Mouse (Mus musculus): ENCODE results near the gene Cyp2s1.
A peak's percentile ranks its signal among the peaks of the same experiment; 100 is the strongest.

Gene Cyp2s1

DNA sequence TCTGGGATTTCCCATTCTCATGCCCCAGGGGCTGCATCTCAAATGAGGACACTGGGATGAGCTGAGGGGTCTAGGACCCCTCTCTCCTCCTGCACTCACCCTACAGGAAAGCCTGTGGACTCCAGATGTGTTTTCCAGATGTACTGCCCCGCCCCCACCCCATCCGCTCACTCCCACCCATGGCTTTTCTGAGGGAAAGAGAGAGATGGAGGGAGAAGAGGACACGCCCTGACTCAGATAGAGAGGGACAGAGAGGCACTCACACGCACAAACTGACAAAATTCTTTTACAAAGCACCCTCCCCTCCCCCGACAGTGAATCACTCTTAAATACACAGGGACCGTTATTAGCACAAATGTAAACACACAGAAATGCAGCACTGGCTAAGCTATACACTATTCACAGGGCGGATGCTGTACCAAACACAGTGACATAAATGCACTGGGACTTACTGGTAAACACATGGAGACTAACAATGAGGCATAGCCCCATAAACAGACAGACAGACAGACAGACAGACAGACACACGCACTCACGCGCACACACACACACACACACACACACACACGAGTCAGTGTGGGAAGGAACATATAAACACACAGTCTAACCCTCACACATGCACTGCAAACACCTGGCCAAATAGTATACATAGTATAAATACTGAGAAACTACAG, 34.6 kb downstream of the Cyp2s1 start:
- DNase-seq (ENCODE audit: low read depth in 1 of 2, low spot score in 2 of 2): no peak

DNA sequence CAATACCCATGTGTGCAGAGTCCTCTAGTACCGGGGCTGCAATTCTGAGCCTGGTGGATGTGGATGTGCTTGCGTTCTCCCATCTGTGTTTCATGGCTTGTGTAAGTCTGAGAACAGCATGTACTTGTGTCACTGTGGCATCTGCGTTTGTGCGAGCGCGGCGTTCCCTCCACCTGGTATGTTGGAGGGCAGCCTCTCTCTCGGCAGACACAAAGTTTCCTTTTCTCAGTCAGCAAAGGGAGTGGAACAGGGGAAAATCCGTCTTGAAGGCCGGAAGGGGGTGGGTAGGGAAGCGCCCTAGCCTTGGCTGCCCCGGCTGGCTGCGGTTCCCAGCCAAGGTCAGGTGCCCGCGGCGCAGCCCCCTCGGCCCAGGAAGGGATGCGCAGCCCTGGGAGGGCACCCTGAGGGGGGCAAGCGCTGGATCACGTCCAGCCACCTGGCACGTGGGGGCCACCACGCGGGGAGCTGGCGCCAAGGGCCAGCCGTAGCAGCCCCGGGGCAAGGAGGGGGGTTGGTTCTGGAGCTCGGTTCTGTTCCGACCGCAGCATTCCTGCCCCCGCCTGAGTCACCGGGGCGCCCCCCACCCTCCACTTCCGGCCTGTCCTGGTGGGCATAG, 35.3 kb downstream of the Cyp2s1 start:
- no peak for DNase-seq (ENCODE audit: low read depth in 1 of 2, low spot score in 2 of 2)

DNA sequence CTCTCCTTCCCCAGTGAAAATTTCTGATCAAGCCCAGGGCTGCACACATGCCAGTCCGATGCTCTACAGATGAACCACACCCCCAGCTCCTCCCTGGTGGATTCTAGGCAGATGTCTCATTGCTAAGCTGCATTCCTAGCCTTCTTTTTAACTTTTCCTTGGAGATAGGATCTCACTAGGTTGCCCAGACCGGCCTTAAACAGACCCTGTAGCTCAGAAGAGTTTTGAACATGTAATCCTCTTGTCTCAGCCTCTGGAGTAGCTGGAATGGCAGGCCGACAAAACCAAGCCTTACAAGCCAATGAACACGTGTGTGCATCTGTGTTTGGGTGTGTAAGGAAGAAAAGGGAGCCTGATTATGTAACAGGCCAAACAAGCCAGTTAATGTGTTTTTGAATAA, 36.0 kb downstream of the Cyp2s1 start:
- no peak for DNase-seq (ENCODE audit: low read depth in 1 of 2, low spot score in 2 of 2)

DNA sequence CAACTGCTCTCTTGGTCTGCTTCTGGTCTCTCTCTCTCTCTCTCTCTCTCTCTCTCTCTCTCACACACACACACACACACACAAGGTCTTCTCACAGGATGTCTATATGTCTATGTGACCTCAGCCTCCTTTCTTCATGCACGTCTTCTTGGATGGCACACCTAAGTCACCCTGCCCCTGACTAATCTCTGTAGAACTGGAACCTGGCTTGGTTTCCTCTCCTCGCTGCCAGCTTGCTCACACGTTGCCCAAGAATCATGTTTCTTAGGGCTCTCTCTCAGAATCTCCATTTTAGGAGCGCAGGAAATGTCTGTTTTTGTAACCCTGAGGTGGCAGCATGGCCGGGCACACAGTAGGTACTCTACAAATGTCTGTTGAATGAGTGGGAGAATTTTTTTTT, 36.7 kb downstream of the Cyp2s1 start:
- no peak for DNase-seq (ENCODE audit: low read depth in 1 of 2, low spot score in 2 of 2)

DNA sequence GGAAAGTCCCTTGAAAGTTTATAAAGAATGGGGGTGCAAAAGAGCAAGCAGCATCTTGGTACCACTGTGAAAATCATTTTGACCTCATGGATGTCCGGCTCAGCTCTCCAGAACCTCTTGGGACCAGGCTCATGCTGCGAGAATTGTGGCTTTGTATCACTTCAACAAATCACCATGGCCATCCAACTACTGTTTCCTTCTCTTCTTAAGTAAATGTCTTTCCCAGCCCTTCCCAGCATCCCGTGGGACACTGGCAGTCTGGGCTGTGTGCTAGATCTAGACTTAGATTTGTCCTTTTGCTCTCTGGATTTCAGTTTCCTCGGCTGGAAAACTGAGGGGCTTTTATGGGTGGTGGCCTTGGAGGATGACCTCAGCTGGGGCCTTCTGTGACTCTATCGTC, 48.5 kb downstream of the Cyp2s1 start:
- no peak for DNase-seq (ENCODE audit: low read depth in 1 of 2, low spot score in 2 of 2)

DNA sequence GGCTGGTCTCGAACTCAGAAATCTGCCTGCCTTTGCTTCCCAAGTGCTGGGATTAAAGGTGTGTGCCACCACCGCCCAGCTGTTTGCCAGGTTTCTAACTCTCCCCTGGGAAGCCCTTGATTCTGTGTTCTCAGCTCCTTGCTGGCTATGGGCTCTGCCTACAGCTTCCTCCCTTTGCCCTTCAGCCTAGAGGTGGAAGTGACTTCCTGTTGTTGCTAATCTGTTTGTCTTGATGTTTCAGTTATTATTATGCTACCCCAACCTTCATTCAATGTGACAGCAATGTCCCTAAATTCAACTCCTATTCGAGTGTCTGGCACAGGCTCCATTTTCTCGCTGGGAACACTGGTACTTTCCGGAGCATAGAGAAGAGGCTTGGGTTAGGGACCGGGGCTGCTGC, 50.6 kb downstream of the Cyp2s1 start:
- DNase-seq (ENCODE audit: low read depth in 1 of 2, low spot score in 2 of 2): no peak

DNA sequence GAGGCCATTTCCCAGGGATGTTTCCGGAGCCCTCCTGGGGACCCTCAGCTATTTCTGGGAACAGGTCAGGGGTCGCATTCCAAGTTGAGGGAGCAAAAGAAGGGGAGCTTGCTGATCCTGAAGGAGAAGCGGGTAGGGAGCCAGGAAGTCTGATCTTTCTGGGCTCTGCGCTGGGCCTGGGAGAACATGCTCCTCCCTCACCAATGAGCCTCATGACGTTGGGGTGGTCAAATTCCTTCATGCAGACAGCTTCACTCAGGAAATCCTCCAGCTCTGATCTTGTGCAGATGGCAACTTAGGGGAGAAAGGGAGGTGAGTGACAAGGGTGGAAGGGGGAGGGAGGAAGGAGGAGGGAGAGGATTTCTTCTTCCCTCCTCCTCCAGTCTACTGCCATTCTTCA, 52.5 kb downstream of the Cyp2s1 start:
- no peak for DNase-seq (ENCODE audit: low read depth in 1 of 2, low spot score in 2 of 2)

DNA sequence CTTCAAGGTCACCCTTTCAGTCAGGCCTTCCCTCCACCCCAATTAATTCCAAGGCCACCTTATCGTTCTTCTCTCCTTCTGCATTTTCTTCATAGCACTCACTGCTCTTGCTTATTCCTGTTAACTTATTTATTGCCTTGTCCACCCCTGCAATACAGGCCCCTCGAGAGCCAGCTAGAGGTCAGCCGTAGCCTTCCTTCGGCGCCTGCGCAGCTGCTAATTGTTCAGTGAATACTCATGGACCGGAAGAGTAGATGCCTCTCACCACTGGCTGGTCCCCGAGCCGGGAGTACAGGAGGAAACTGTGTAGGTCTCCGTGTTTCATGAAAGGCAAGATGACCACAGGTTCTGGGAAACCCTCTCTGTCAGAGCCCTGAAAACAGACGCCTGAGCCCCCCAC, 53.0 kb downstream of the Cyp2s1 start:
- DNase-seq (ENCODE audit: low read depth in 1 of 2, low spot score in 2 of 2): no peak

DNA sequence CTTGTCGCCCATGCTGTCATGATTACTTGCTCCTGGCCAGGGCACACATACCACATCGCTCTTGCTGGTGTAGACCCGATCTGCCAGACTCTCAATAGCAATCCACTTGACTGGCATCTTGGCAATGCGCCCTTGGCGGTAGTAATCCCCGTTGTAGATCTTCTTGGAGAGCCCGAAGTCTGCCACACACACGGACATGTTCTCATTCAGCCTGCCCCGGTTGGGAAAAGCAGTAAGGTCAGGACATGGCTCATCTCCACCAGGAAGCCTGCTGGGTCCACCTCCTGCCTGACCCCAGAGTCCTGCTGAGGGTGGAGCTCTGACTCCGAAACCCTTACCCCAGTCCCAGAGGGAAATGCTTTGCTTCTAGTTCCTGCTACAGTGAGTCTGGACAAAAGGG, 55.4 kb downstream of the Cyp2s1 start:
- DNase-seq (ENCODE audit: low read depth in 1 of 2, low spot score in 2 of 2): no peak

DNA sequence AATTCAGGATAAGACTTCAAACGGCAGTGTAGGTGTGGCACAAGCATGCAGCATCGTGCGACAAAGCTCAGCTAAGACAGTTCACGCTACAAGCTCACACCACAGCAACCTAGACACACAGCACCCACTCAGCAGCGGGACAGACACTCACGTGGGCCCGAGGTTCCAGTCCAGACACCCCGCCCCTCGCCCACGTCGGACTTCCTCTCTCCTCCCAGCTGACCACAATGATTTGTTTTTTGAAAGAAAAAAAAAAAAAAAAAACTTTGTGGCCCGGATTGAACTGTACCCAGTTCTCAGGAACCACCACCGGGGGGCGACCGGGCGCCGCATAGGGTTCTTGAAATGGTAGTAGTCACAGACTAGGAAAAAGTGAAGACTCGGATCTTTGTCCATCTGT, 60.7 kb downstream of the Cyp2s1 start:
- DNase-seq (ENCODE audit: low read depth in 1 of 2, low spot score in 2 of 2): peak; percentile 82 to 88

DNA sequence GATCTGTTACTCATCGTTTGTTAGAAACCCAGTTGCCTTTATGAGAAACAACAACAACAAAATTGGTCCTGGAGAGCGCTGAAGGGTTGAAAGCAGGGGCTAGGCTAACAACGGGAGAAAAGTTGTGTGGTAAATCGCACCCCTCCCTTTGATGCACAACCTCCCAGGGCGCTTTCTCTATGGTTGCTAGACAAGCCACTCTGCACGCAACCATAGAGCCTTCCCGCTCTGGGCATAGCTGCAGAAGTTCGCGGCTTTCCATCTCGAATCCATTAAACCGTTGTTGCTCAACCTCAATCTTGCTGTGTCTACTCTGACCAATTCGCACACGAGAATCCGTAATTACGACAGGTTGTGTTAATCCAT, 61.3 kb downstream of the Cyp2s1 start:
- DNase-seq (ENCODE audit: low read depth in 1 of 2, low spot score in 2 of 2): no peak

DNA sequence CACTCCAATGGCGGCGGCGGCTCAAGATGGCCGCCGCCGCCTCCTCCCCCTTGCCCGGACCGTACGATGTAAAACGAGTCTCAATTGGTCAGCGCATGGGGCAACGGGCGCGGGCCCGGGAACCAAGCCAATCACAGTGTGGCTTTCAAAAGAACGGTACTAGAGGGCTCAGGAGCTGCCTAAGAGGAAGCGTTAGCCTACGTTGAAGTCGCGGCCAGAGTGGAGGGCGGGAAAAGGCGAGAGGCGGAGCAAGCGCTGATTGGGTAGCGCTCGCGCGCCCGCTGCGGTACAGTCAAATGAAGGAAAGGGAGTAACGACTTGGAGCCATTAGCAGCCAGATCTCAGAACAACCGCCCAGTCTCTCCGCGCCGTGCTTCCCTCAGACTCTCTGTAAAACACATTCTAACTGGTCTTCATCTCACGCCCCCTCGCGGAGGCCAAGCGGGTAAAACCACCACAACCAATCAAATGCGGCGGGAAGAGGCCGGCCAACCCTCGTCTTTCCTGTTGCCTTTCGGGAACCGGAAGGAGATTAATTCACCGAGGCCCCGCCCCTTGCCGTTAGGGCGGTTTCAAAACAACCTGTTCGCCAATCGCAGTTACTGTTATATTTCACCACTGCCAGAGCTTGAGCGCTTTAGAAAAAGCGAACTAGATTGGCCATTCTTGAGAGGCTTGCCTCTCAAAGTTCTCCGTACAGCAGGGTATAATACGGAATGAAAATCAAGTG, 61.8 kb downstream of the Cyp2s1 start, which contains the start of gene Hnrnpul1:
Gene Hnrnpul1, minus strand, starts transcription at position 20 of the 730 bp plus-strand sequence.
- peak; percentile 99 for DNase-seq (ENCODE audit: low read depth in 1 of 2, low spot score in 2 of 2)

DNA sequence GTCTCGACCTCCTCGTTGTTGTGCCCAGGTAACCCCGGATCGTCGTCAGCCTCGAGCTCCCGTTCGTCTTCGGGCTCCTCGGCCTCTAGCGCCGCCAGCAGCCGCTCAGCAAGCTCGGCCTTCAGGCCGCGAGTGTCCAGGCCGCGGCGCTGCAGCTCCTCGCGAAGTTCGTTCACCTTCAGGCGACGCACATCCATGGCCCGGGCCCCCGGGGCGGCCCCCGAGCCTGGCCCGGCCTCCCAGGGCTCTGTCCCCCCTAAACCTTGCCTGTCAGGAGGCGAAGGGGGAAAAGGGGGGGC, 62.3 kb downstream of the Cyp2s1 start:
- DNase-seq (ENCODE audit: low read depth in 1 of 2, low spot score in 2 of 2): no peak

DNA sequence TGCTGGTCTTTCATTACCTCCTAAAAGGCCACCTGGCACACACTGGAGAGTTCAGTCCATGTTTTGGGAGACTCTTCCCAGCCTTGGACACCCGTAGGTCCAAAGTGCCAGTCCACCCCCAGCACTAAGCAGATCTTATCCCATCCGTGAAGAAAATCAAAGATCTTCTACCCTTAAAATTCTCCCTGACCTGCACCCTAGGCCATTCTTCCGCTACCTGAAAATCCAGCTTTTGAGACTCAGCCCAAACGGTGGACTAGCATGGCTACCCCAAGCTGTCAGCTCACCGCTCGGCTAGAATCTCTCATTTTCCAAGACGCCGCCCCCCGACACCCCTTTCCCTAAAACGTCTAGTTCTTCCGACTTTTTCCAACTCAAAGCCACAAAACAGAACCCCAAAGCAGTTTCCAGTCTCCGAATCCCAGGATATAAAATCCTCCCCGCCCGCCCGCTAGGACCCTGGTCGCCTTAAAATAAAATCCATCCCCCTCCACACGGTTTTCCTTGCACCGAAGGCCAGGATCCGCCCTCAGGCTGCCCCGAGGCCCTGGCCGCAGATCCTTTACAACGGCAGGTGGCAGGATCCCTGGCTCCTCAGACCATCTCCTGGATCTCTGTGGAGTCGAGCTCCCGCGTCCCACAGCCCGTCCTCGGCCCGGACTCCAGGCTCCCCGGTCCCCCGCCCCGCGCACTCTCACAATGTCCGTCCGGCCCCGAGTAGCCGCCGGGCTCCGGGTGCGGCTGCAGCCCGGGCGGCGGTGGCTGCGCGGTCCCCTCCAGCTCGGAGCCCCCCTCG, 62.9 kb downstream of the Cyp2s1 start:
- DNase-seq (ENCODE audit: low read depth in 1 of 2, low spot score in 2 of 2): no peak

DNA sequence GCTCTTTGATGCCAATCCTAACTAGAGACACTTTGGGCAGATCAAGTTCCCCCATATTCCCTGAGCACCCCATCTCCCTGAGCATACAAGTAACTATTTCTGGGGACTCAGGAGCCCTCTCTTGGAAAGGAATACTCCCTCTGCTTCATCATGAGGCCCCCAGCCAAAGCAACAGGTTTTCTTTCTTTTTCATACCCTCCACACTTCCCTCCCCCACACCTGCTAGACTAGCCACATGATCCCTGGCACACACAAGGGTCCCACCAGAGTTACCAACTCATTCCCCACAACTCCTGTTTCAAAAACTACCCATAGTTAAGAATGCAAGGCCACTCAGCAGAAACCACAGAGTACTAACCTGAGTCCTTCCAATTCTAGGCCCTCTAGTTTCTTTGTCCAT, 63.6 kb downstream of the Cyp2s1 start:
- no peak for DNase-seq (ENCODE audit: low read depth in 1 of 2, low spot score in 2 of 2)
